Mouse (Mus musculus) Patski (cell line): ENCODE results near the gene Gstm3. TPM values are rescaled to one million over a fixed set of nuclear protein-coding genes. Genes with fewer than 3 reads are reported as not detected.
"Not testable (repeated sequence)": the region's sequence is repeated elsewhere in the genome, so short reads cannot be mapped to it uniquely, and the experiment has no call there.

Experiments
- ATAC-seq: fragments of 100-300 bp; one replicate; pipeline ENCODE4 v1.8.0; 2021
- CTCF ChIA-PET: fragments of 350-600 bp; sonication (Branson Sonifier 250); formaldehyde crosslinking; loops from one replicate; lab custom pipeline; 2022; ENCODE audit warnings: inconsistent platforms; lab: Charles Lee
- POLR2A ChIA-PET: fragments of 350-600 bp; sonication (Branson Sonifier 250); formaldehyde crosslinking; loops from one replicate; lab custom pipeline; 2022; ENCODE audit warnings: antibody characterized with exemption, inconsistent platforms; lab: Charles Lee
- DNase-seq: peaks from one replicate; pipeline ENCODE4 v3.0.0-alpha.2; 2011; ENCODE audit warnings: low read depth, low spot score
- H3K27me3 ChIP-seq: fragments of 371-371 bp; one replicate; pipeline ENCODE4 v1.5.1; 2021
- CTCF ChIP-seq: fragments of 100-300 bp; IDR thresholded peaks from one replicate; pipeline ENCODE4 v1.5.1; 2021
- in situ Hi-C: fragments of 300-500 bp; cut with MboI; formaldehyde crosslinking; loops from 3 replicates; pipeline ENCODE4 v1.11.1; 2018; ENCODE audit warnings: low pct_unique_long_range_greater_than_20kb, mixed read lengths
- polyA plus RNA-seq: library from polyadenylated mRNA; unstranded; gene quantifications from one replicate; pipeline ENCODE4 v1.2.3, GENCODE M21; 2021

Gstm3 gene
- polyA plus RNA-seq, 1 experiment from 2014 or later: not detected

- DNase-seq (no peak), ATAC-seq (no peak)
- TF ChIP-seq CTCF: no peak
- POLR2A ChIA-PET: no interaction called here
- CTCF ChIA-PET: interaction anchor here (1.0 to 1.5 kb wide), 5 partner anchors 9 to 71 kb away, joined by 3 to 5 read pairs (median 3); no protein-coding TSS in a partner anchor
- no peaks in the 10 kb centered on the region for H3K27me3 ChIP-seq
- in situ Hi-C loops: no loop called here
Observed at GRCm38 (mm10) chr3:108010286-108010685, 41.2 kb upstream of the Gstm3 start.

GRCm38 (mm10) chr3:108002021-108002420, 32.9 kb upstream of the Gstm3 start:
- ATAC-seq (no peak), DNase-seq (no peak)
- ChIA-PET CTCF (interaction anchor here (1.1 to 2.0 kb wide), 5 partner anchors 8 to 35 kb away, joined by 3 to 8 read pairs (median 4); partner anchors contain the start of gene Gstm1), POLR2A (interaction anchor here (0.8 kb wide), 1 partner anchor 155 kb away, joined by 7 read pairs; no protein-coding TSS in a partner anchor)
- no peaks in the 10 kb centered on the region for H3K27me3 ChIP-seq
- in situ Hi-C loops: no loop called here
- no peak for TF ChIP-seq CTCF

GRCm38 (mm10) chr3:107999491-107999890, 30.4 kb upstream of the Gstm3 start:
- DNase-seq (no peak), ATAC-seq (no peak)
- CTCF ChIA-PET: interaction anchor here (0.7 to 1.4 kb wide), 2 partner anchors 13 to 19 kb away, joined by 3 read pairs; partner anchors contain the start of gene Gstm2
- in situ Hi-C loops: no loop called here
- no peaks in the 10 kb centered on the region for H3K27me3 ChIP-seq
- POLR2A ChIA-PET: no interaction called here
- no peak for TF ChIP-seq CTCF

- POLR2A ChIA-PET: no interaction called here
- DNase-seq (no peak), ATAC-seq (no peak)
- no peaks in the 10 kb centered on the region for H3K27me3 ChIP-seq
- in situ Hi-C loops: no loop called here
- CTCF ChIA-PET: interaction anchor here (1.4 to 1.7 kb wide), 2 partner anchors 15 to 18 kb away, joined by 3 to 4 read pairs; no protein-coding TSS in a partner anchor
- no peak for TF ChIP-seq CTCF
Observed at GRCm38 (mm10) chr3:107998591-107998990, 29.5 kb upstream of the Gstm3 start.

GRCm38 (mm10) chr3:107996576-107996975, 27.5 kb upstream of the Gstm3 start:
- in situ Hi-C loops: no loop called here
- H3K27me3 ChIP-seq: no peaks in the 10 kb centered on the region
- ATAC-seq: no peak
- no peak for TF ChIP-seq CTCF
- ChIA-PET POLR2A (no interaction called here), CTCF (interaction anchor here (2.2 kb wide), 1 partner anchor 11 kb away, joined by 6 read pairs; no protein-coding TSS in a partner anchor)
- no peak for DNase-seq

- H3K27me3 ChIP-seq, DNase-seq, ATAC-seq, POLR2A ChIA-PET, in situ Hi-C loops: not testable (repeated sequence)
- CTCF ChIA-PET: interaction anchor here (2.2 kb wide), 1 partner anchor 10 kb away, joined by 6 read pairs; no protein-coding TSS in a partner anchor
Observed at GRCm38 (mm10) chr3:107995974-107996373, 26.9 kb upstream of the Gstm3 start.

GRCm38 (mm10) chr3:107986041-107986562, 17.0 kb upstream of the Gstm3 start, which contains the start of gene Gstm2:
Gstm2 (minus strand) TSS chr3:107986453.
- ATAC-seq: no peak
- no peak for DNase-seq
- H3K27me3 ChIP-seq: no peaks in the 10 kb centered on the region
- POLR2A ChIA-PET: interaction anchor here (0.8 to 1.5 kb wide), 2 partner anchors 19 to 28 kb away, joined by 3 to 4 read pairs; no protein-coding TSS in a partner anchor
- in situ Hi-C loops: no loop called here
- CTCF ChIA-PET: interaction anchor here (0.9 to 1.8 kb wide), 9 partner anchors 10 to 93 kb away, joined by 3 to 6 read pairs (median 3); partner anchors contain the start of genes Gstm1 and Gstm3
- no peak for TF ChIP-seq CTCF

- DNase-seq, H3K27me3 ChIP-seq, in situ Hi-C loops, ATAC-seq: not testable (repeated sequence)
- CTCF ChIA-PET: interaction anchor here (0.6 to 1.8 kb wide), 4 partner anchors 11 to 64 kb away, joined by 3 to 6 read pairs (median 4); partner anchors contain the start of gene Gstm3
- POLR2A ChIA-PET: interaction anchor here (0.6 to 1.5 kb wide), 2 partner anchors 20 to 22 kb away, joined by 4 read pairs; no protein-coding TSS in a partner anchor
Observed at GRCm38 (mm10) chr3:107985141-107985540, 16.1 kb upstream of the Gstm3 start.

GRCm38 (mm10) chr3:107984471-107984870, 15.4 kb upstream of the Gstm3 start:
- H3K27me3 ChIP-seq: no peaks in the 10 kb centered on the region
- TF ChIP-seq CTCF: no peak
- POLR2A ChIA-PET: interaction anchor here (0.6 kb wide), 1 partner anchor 12 kb away, joined by 6 read pairs; no protein-coding TSS in a partner anchor
- DNase-seq (no peak), ATAC-seq (no peak)
- in situ Hi-C loops: no loop called here
- CTCF ChIA-PET: no interaction called here

GRCm38 (mm10) chr3:107983771-107984170, 14.7 kb upstream of the Gstm3 start:
- DNase-seq: no peak
- POLR2A ChIA-PET: interaction anchor here (0.6 kb wide), 1 partner anchor 11 kb away, joined by 6 read pairs; no protein-coding TSS in a partner anchor
- TF ChIP-seq CTCF: no peak
- no peaks in the 10 kb centered on the region for H3K27me3 ChIP-seq
- peak; percentile 19 for ATAC-seq
- CTCF ChIA-PET: interaction anchor here (1.0 to 1.8 kb wide), 4 partner anchors 14 to 52 kb away, joined by 3 to 6 read pairs (median 4); partner anchors contain the start of genes Gstm3 and Gstm7
- in situ Hi-C loops: no loop called here
